Mouse (Mus musculus) T-cell, adult 66 days (primary cell): ENCODE results near the gene Olfr771. TPM values are rescaled to one million over a fixed set of nuclear protein-coding genes. Genes with fewer than 3 reads are reported as not detected.

ENCODE experiments used
- total RNA-seq, 2 experiments: library from RNA; stranded (reverse); gene quantifications; 3 replicates in 1 of 2; 4 replicates in 1 of 2; pipeline ENCODE4 v1.2.4; 2023

The Olfr771 gene
- not detected for total RNA-seq

DNA sequence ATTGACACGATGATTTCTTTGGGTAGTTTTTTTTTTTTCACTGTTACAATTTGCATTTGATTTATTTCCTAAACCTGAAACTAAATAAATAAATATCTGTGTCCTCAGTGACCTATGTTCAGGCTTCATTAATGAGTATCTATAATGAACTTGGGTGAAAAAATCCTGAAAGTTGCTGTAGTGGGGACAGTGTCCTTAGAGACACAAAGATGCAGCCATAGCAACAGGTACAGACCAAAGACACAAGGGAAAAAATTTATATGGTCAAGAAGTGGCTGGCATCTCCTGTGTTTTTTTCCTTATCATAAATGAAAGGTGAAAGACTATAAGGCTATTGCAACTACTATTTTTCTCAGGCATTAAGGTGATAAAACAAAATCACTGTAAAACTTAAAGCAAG, at the start of gene Olfr771:
Gene Olfr771 (minus strand): TSS at position 101 of the 400 bp plus-strand sequence.

DNA sequence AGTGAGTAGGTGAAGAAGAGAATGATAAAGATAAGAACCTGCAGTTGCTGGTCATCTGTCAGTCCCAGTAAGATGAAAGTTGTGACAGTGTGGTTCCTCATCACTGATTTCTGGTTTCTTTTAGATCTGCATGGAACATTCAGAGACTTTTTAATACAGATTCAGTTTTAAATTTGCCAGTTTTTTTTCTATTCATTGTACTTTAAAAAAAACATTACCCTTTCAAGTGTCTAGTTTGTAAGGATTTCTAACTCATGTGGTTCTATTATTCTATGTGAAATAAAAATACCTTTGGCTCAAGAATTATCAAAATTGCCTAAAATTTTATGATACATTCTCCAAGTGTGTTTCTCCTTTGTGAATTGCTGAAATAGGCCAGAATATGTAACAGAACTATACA, 22.8 kb upstream of the Olfr771 start, which contains the start of gene Olfr773:
Gene Olfr773 (minus strand): TSS at position 101 of the 400 bp plus-strand sequence.

DNA sequence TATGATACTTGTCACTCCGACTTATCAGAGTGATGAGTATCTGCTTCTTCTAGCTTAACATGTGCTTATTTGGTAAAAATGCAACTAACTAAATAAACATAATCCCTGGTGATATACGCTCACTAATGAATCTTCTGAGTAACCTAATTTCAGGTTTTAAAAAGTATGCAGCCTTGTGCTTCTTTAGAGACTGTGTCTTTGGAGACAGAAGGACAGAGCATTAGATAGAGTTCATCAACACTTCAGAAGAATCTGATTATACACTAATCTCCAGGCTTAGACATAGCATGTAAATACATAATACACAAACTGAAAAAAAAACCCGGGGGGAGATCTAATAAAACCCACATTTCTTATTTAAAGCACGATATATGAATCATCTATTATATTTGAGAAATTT, 13.3 kb upstream of the Olfr771 start, which contains the start of gene Olfr772:
Gene Olfr772 (minus strand): TSS at position 101 of the 400 bp plus-strand sequence.

DNA sequence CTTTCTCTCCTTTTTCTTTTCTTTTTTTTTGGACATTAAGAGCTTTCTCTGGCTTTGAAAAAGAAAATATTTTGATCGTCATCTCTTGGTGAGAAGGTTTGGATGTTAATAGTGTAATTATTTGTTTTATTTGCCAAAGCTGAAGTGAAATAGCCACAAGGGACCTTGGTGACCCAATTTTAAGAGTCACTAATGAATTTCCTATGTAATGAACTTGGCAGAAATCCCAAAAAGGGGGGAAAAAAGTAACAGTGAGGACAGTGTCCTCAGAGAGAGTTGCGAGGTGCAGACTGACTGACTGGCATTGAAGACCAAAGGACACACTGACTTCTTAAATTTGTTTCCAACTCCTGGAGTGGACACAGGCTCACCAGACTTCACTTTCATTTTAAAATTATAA, 25.7 kb downstream of the Olfr771 start, which contains the start of gene Olfr770:
Gene Olfr770 (minus strand): TSS at position 101 of the 400 bp plus-strand sequence.

DNA sequence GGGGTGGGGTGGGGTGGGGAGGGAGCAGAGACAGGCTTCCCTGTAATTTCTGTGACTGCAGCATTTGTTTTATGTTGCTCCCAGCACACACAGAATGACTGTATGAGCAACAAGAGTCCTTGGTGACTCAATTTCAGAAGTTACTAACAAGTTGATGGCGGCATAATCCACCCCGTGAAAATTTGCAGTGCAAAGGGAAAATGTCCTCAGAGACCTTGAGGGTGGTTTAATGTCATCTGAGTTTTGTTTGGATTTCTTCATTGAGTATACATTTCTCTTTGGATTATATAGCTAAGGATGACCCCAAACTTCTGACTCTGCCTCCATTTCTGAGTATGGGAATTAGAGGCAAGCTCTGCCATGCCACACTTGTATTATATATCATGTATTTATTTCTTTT, 46.8 kb downstream of the Olfr771 start, which contains the start of gene Olfr769:
Gene Olfr769 (minus strand): TSS at position 101 of the 400 bp plus-strand sequence.

Other genes with a start within 250 kb of the Olfr771 start
- 1 to 10 TPM; 5.9 to 8.7 TPM for gene Rdh5, start 241.9 kb downstream of the Olfr771 start, total RNA-seq
- 10 to 100 TPM; 76.0 to 97.4 TPM for gene Bloc1s1, start 240.7 kb downstream of the Olfr771 start, total RNA-seq
- 1 to 10 TPM; 5.7 to 6.4 TPM for gene Itga7, start 230.9 kb downstream of the Olfr771 start, total RNA-seq
- gene Mettl7b, start 203.8 kb downstream of the Olfr771 start, total RNA-seq, result not detected
- gene Olfr9, start 175.3 kb downstream of the Olfr771 start, total RNA-seq, result 1 to 10 TPM; 1.5 to 2.4 TPM
- under 1 TPM; 0.26 to 0.33 TPM for gene Olfr763, start 154.0 kb downstream of the Olfr771 start, total RNA-seq
- gene Olfr764-ps1, start 124.9 kb downstream of the Olfr771 start, total RNA-seq, result not detected
- gene Olfr765, start 114.8 kb downstream of the Olfr771 start, total RNA-seq, result not detected
- gene Olfr766-ps1, start 95.8 kb downstream of the Olfr771 start, total RNA-seq, result not detected
- gene Olfr767, start 81.8 kb downstream of the Olfr771 start, total RNA-seq, result not detected
- not detected for gene Olfr768, start 65.4 kb downstream of the Olfr771 start, total RNA-seq
- gene Olfr769, start 46.9 kb downstream of the Olfr771 start, total RNA-seq, result not detected
- not detected for gene Olfr770, start 25.8 kb downstream of the Olfr771 start, total RNA-seq
- not detected for gene Olfr772, start 13.2 kb upstream of the Olfr771 start, total RNA-seq
- not detected for gene Olfr773, start 22.7 kb upstream of the Olfr771 start, total RNA-seq
- gene Olfr774, start 71.5 kb upstream of the Olfr771 start, total RNA-seq, result not detected
- gene Olfr775, start 83.7 kb upstream of the Olfr771 start, total RNA-seq, result under 1 TPM in 1 of 2 experiments, not detected in 1; 0.20 TPM
- gene Olfr776, start 94.4 kb upstream of the Olfr771 start, total RNA-seq, result not detected
- gene Olfr777, start 106.7 kb upstream of the Olfr771 start, total RNA-seq, result not detected
- gene Olfr780, start 153.4 kb upstream of the Olfr771 start, total RNA-seq, result not detected
- not detected for gene Olfr781, start 164.1 kb upstream of the Olfr771 start, total RNA-seq
- gene Olfr782, start 184.1 kb upstream of the Olfr771 start, total RNA-seq, result not detected
- under 1 TPM in 1 of 2 experiments, not detected in 1; 0.18 TPM for gene Olfr784, start 219.3 kb upstream of the Olfr771 start, total RNA-seq
- gene Olfr785, start 240.7 kb upstream of the Olfr771 start, total RNA-seq, result not detected